Mouse (Mus musculus): ENCODE results near the gene Pik3cd. TPM values are rescaled to one million over a fixed set of nuclear protein-coding genes. Genes with fewer than 3 reads are reported as not detected.
"Not testable (repeated sequence)": the region's sequence is repeated elsewhere in the genome, so short reads cannot be mapped to it uniquely, and the experiment has no call there.

Pik3cd gene
- 7.3 and 8.8 TPM in 2 replicates for polyA plus RNA-seq (2015; fragmentation: Nextera tagmentation; extraction: Ambion mirVana)

- H3K27ac ChIP-seq (ENCODE audit: low read length) = peak within 1 kb of the TSS; percentile 64
- ATAC-seq (ENCODE audit: low read depth) = peak; percentile 47
- peak within 1 kb of the TSS; percentile 32 for H3K4me2 ChIP-seq (ENCODE audit: low read depth, low read length)
- H3K9me3 ChIP-seq (replicated peaks; ENCODE audit: control insufficient read depth, low read length) = no peaks in the 10 kb centered on the region
- H3K36me3 ChIP-seq (ENCODE audit: control insufficient read depth, insufficient read depth) = no peaks in the 10 kb centered on the region
- H3K27me3 ChIP-seq (ENCODE audit: control insufficient read depth, insufficient read depth, low read depth, low read length) = no peaks in the 10 kb centered on the region
- H3K4me3 ChIP-seq (ENCODE audit: low read depth, low read length) = no peak within 1 kb of the TSS
- 18% methylated on average over 19 of the region's 19 CpGs for WGBS (ENCODE audit: insufficient replicate concordance)
- H3K9ac ChIP-seq (ENCODE audit: low read depth, low read length) = no peak within 1 kb of the TSS
- H3K4me1 ChIP-seq (ENCODE audit: control insufficient read depth, low read depth, low read length) = peaks cover 11% of the 10 kb centered on the region
Measured at GRCm38 (mm10) chr4:149702210-149702979, at the start of gene Pik3cd. Gene Pik3cd, minus strand, starts transcription at chr4:149702571.

GRCm38 (mm10) chr4:149750671-149751070 is 48.3 kb upstream of the Pik3cd start:
- Histone ChIP-seq H3K4me2 (ENCODE audit: low read depth, low read length) (no peak overlapping the region), H3K4me1 (ENCODE audit: control insufficient read depth, low read depth, low read length) (no peaks in the 10 kb centered on the region), H3K36me3 (ENCODE audit: control insufficient read depth, insufficient read depth) (0 out of 2 replicates have a peak, but pooled peaks cover 2% of the 10 kb centered on the region), H3K9me3 (replicated peaks; ENCODE audit: control insufficient read depth, low read length) (no peaks in the 10 kb centered on the region), H3K27me3 (ENCODE audit: control insufficient read depth, insufficient read depth, low read depth, low read length) (no peaks in the 10 kb centered on the region), H3K4me3 (ENCODE audit: low read depth, low read length) (no peak overlapping the region), H3K9ac (ENCODE audit: low read depth, low read length) (no peak overlapping the region), H3K27ac (ENCODE audit: low read length) (no peak overlapping the region)
- ATAC-seq (ENCODE audit: low read depth) = no peak
- 59% methylated on average over 5 of the region's 5 CpGs for WGBS (ENCODE audit: insufficient replicate concordance)

- H3K4me2 ChIP-seq (ENCODE audit: low read depth, low read length); H3K9me3 ChIP-seq (replicated peaks; ENCODE audit: control insufficient read depth, low read length); H3K4me3 ChIP-seq (ENCODE audit: low read depth, low read length); H3K9ac ChIP-seq (ENCODE audit: low read depth, low read length); ATAC-seq (ENCODE audit: low read depth); H3K27me3 ChIP-seq (ENCODE audit: control insufficient read depth, insufficient read depth, low read depth, low read length); H3K36me3 ChIP-seq (ENCODE audit: control insufficient read depth, insufficient read depth); H3K27ac ChIP-seq (ENCODE audit: low read length); H3K4me1 ChIP-seq (ENCODE audit: control insufficient read depth, low read depth, low read length): not testable (repeated sequence)
- WGBS (ENCODE audit: insufficient replicate concordance) = 72% methylated on average over 3 of the region's 3 CpGs
Measured at GRCm38 (mm10) chr4:149749663-149750015, 47.3 kb upstream of the Pik3cd start.

GRCm38 (mm10) chr4:149749003-149749662 is 46.8 kb upstream of the Pik3cd start:
- WGBS (ENCODE audit: insufficient replicate concordance) = 84% methylated on average over 18 of the region's 18 CpGs
- H3K27ac ChIP-seq (ENCODE audit: low read length) = no peak overlapping the region
- no peak overlapping the region for H3K9ac ChIP-seq (ENCODE audit: low read depth, low read length)
- H3K4me3 ChIP-seq (ENCODE audit: low read depth, low read length) = no peak overlapping the region
- no peaks in the 10 kb centered on the region for H3K9me3 ChIP-seq (replicated peaks; ENCODE audit: control insufficient read depth, low read length)
- no peak overlapping the region for H3K4me2 ChIP-seq (ENCODE audit: low read depth, low read length)
- ATAC-seq (ENCODE audit: low read depth) = no peak
- H3K4me1 ChIP-seq (ENCODE audit: control insufficient read depth, low read depth, low read length) = no peaks in the 10 kb centered on the region
- no peaks in the 10 kb centered on the region for H3K27me3 ChIP-seq (ENCODE audit: control insufficient read depth, insufficient read depth, low read depth, low read length)
- H3K36me3 ChIP-seq (ENCODE audit: control insufficient read depth, insufficient read depth) = 0 out of 2 replicates have a peak, but pooled peaks cover 2% of the 10 kb centered on the region

GRCm38 (mm10) chr4:149744119-149744518 is 41.7 kb upstream of the Pik3cd start:
- whole genome bisulfite sequencing (ENCODE audit: insufficient replicate concordance) = 60% methylated on average over 7 of the region's 7 CpGs
- no peaks in the 10 kb centered on the region for H3K9me3 ChIP-seq (replicated peaks; ENCODE audit: control insufficient read depth, low read length)

GRCm38 (mm10) chr4:149742011-149742530 is 39.7 kb upstream of the Pik3cd start:
- H3K4me2 ChIP-seq (ENCODE audit: low read depth, low read length) = no peak overlapping the region
- H3K9ac ChIP-seq (ENCODE audit: low read depth, low read length) = no peak overlapping the region
- H3K4me1 ChIP-seq (ENCODE audit: control insufficient read depth, low read depth, low read length) = peaks cover 5% of the 10 kb centered on the region
- WGBS (ENCODE audit: insufficient replicate concordance) = 85% methylated on average over 14 of the region's 14 CpGs
- H3K36me3 ChIP-seq (ENCODE audit: control insufficient read depth, insufficient read depth) = peaks cover 8% of the 10 kb centered on the region
- no peak overlapping the region for H3K4me3 ChIP-seq (ENCODE audit: low read depth, low read length)
- no peak overlapping the region for H3K27ac ChIP-seq (ENCODE audit: low read length)
- H3K9me3 ChIP-seq (replicated peaks; ENCODE audit: control insufficient read depth, low read length) = no peaks in the 10 kb centered on the region
- no peak for ATAC-seq (ENCODE audit: low read depth)
- H3K27me3 ChIP-seq (ENCODE audit: control insufficient read depth, insufficient read depth, low read depth, low read length) = no peaks in the 10 kb centered on the region

More at GRCm38 (mm10) chr4:149744119-149744518, 41.7 kb upstream of the Pik3cd start:
- Histone ChIP-seq H3K27me3 (ENCODE audit: control insufficient read depth, insufficient read depth, low read depth, low read length) (no peaks in the 10 kb centered on the region), H3K36me3 (ENCODE audit: control insufficient read depth, insufficient read depth) (peaks cover 8% of the 10 kb centered on the region), H3K4me2 (ENCODE audit: low read depth, low read length) (no peak overlapping the region), H3K27ac (ENCODE audit: low read length) (no peak overlapping the region), H3K4me3 (ENCODE audit: low read depth, low read length) (no peak overlapping the region), H3K4me1 (ENCODE audit: control insufficient read depth, low read depth, low read length) (no peaks in the 10 kb centered on the region), H3K9ac (ENCODE audit: low read depth, low read length) (no peak overlapping the region)
- ATAC-seq (ENCODE audit: low read depth) = no peak

GRCm38 (mm10) chr4:149740301-149740700 is 37.9 kb upstream of the Pik3cd start:
- peaks cover 15% of the 10 kb centered on the region for H3K4me1 ChIP-seq (ENCODE audit: control insufficient read depth, low read depth, low read length)
- no peak overlapping the region for H3K4me2 ChIP-seq (ENCODE audit: low read depth, low read length)
- no peak overlapping the region for H3K27ac ChIP-seq (ENCODE audit: low read length)
- ATAC-seq (ENCODE audit: low read depth) = no peak
- no peak overlapping the region for H3K4me3 ChIP-seq (ENCODE audit: low read depth, low read length)
- no peaks in the 10 kb centered on the region for H3K9me3 ChIP-seq (replicated peaks; ENCODE audit: control insufficient read depth, low read length)
- WGBS (ENCODE audit: insufficient replicate concordance) = 69% methylated on average over 7 of the region's 7 CpGs
- peaks cover 6% of the 10 kb centered on the region for H3K36me3 ChIP-seq (ENCODE audit: control insufficient read depth, insufficient read depth)
- no peak overlapping the region for H3K9ac ChIP-seq (ENCODE audit: low read depth, low read length)
- no peaks in the 10 kb centered on the region for H3K27me3 ChIP-seq (ENCODE audit: control insufficient read depth, insufficient read depth, low read depth, low read length)

- WGBS (ENCODE audit: insufficient replicate concordance) = 44% methylated on average over 5 of the region's 5 CpGs
- ATAC-seq (ENCODE audit: low read depth) = no peak
- Histone ChIP-seq H3K36me3 (ENCODE audit: control insufficient read depth, insufficient read depth) (peaks cover 6% of the 10 kb centered on the region), H3K4me2 (ENCODE audit: low read depth, low read length) (no peak overlapping the region), H3K9ac (ENCODE audit: low read depth, low read length) (no peak overlapping the region), H3K9me3 (replicated peaks; ENCODE audit: control insufficient read depth, low read length) (no peaks in the 10 kb centered on the region), H3K4me3 (ENCODE audit: low read depth, low read length) (no peak overlapping the region), H3K27ac (ENCODE audit: low read length) (no peak overlapping the region), H3K27me3 (ENCODE audit: control insufficient read depth, insufficient read depth, low read depth, low read length) (no peaks in the 10 kb centered on the region), H3K4me1 (ENCODE audit: control insufficient read depth, low read depth, low read length) (peaks cover 15% of the 10 kb centered on the region)
Measured at GRCm38 (mm10) chr4:149739478-149739877, 37.1 kb upstream of the Pik3cd start.
